In genomic region chr17:45584096-45584896, GRCm38 (mm10) we compare ENCODE assay signal across 7 mouse cellular contexts. TPM values are rescaled to one million over a fixed set of nuclear protein-coding genes. Genes with fewer than 3 reads are reported as not detected.
A peak's percentile ranks its signal among the peaks of the same experiment; 100 is the strongest.
DNase-seq lines count a peak whose midpoint lies in the region; ATAC-seq lines count a peak whose summit lies in the region.

No protein-coding gene starts in this region.

- 33% methylated on average over 12 of the region's 12 CpGs for WGBS in intestine, embryonic 14.5 days
- WGBS in stomach, embryonic 14.5 days = 40% methylated on average over 12 of the region's 12 CpGs

- H3K4me1 ChIP-seq in intestine, embryonic 14.5 days (replicated peaks; ENCODE audit: control insufficient read depth, insufficient read depth, low read length) = peaks cover 42% of the 10 kb centered on the region
- H3K4me1 ChIP-seq in stomach, embryonic 14.5 days (ENCODE audit: control insufficient read depth, insufficient read depth, low read length) = peaks cover 29% of the 10 kb centered on the region

- no peak overlapping the region for H3K9ac ChIP-seq in intestine, embryonic 14.5 days (ENCODE audit: low read length)
- no peak overlapping the region for H3K9ac ChIP-seq in stomach, embryonic 14.5 days (replicated peaks; ENCODE audit: low read depth, low read length)

- intact Hi-C loops in left cerebral cortex, postnatal 4 days (cut with DNase I) = loop anchor here (5.0 kb wide), 2 partner anchors 43 to 58 kb away; no protein-coding TSS in a partner anchor

- peak; percentile 93 for DNase-seq in adrenal gland, postnatal 10 days
- peak; percentile 65 to 75 for DNase-seq in cerebellum, postnatal 36 days
- peak; percentile 72 to 87 for DNase-seq in gastrocnemius, postnatal 4 days (ENCODE audit: low spot score in 2 of 2)
- DNase-seq in intestine, embryonic 14.5 days (ENCODE audit: low spot score) = no peak
- DNase-seq in left cerebral cortex, postnatal 4 days = peak; percentile 96

- H3K9me3 ChIP-seq in intestine, embryonic 14.5 days (ENCODE audit: control insufficient read depth, low read length) = peaks cover 4% of the 10 kb centered on the region; the same call in 1 of the 2 replicates
- no peaks in the 10 kb centered on the region for H3K9me3 ChIP-seq in stomach, embryonic 14.5 days (ENCODE audit: control insufficient read depth, low read depth, low read length)

- no peak overlapping the region for H3K4me3 ChIP-seq in intestine, embryonic 14.5 days (ENCODE audit: low read depth, low read length)
- no peak overlapping the region for H3K4me3 ChIP-seq in stomach, embryonic 14.5 days (ENCODE audit: low read depth, low read length)

- peaks cover 12% of the 10 kb centered on the region; the same call in 1 of the 2 replicates for H3K36me3 ChIP-seq in intestine, embryonic 14.5 days (ENCODE audit: control insufficient read depth, insufficient read depth, low read length)
- no peaks in the 10 kb centered on the region; the same call in 1 of the 2 replicates for H3K36me3 ChIP-seq in stomach, embryonic 14.5 days (ENCODE audit: control insufficient read depth, insufficient read depth, low read length)

- ATAC-seq in intestine, embryonic 14.5 days (replicated peaks; ENCODE audit: low FRiP score, low TSS enrichment, low read depth) = peak; percentile 3; the same call in 1 of the 2 replicates
- ATAC-seq in megakaryocyte progenitor cell, adult 5-6 weeks (replicated peaks; ENCODE audit: poor library complexity) = peak; percentile 15; the same call in 1 of the 2 replicates
- ATAC-seq in stomach, embryonic 14.5 days (ENCODE audit: insufficient number of reproducible peaks, insufficient read depth, low FRiP score, low read depth) = peak; percentile 10; the same call in 1 of the 2 replicates

- peak overlapping the region; percentile 32 for H3K4me2 ChIP-seq in intestine, embryonic 14.5 days (ENCODE audit: low read length)
- H3K4me2 ChIP-seq in stomach, embryonic 14.5 days (replicated peaks; ENCODE audit: low read depth, low read length) = no peak overlapping the region

- H3K27me3 ChIP-seq in intestine, embryonic 14.5 days (replicated peaks; ENCODE audit: control insufficient read depth, insufficient read depth, low read length) = no peaks in the 10 kb centered on the region
- no peaks in the 10 kb centered on the region for H3K27me3 ChIP-seq in stomach, embryonic 14.5 days (ENCODE audit: control insufficient read depth, insufficient read depth, low read length)

- peak overlapping the region; percentile 89 for H3K27ac ChIP-seq in intestine, embryonic 14.5 days (ENCODE audit: low read depth)
- peak overlapping the region; percentile 80 for H3K27ac ChIP-seq in stomach, embryonic 14.5 days (ENCODE audit: low read length)

RNA-seq across cellular contexts. Expression of gene Hsp90ab1, which starts 11.2 kb away (rescaled TPM):
- 1,000 to 10,000 TPM; 1,111 to 1,198 TPM for total RNA-seq in adrenal gland, postnatal 10 days (2021)
- 1,000 to 10,000 TPM; 1,179 to 1,260 TPM for total RNA-seq in gastrocnemius, postnatal 4 days (2021)
- polyA plus RNA-seq in intestine, embryonic 14.5 days (2014; fragmentation: Nextera tagmentation; extraction: Ambion mirVana) = 1,628 and 1,680 TPM in 2 replicates
- 1,000 to 10,000 TPM; 1,680 to 1,682 TPM for total RNA-seq in left cerebral cortex, postnatal 4 days (2021)
- 1,239 and 1,324 TPM in 2 replicates for total RNA-seq in megakaryocyte progenitor cell, adult 5-6 weeks (2015)
- total RNA-seq in megakaryocyte progenitor cell, adult 5-6 weeks (2017) = 2,380 and 2,713 TPM in 2 replicates
- polyA plus RNA-seq in stomach, embryonic 14.5 days (2014; fragmentation: Nextera tagmentation; extraction: Ambion mirVana) = 1,573 and 1,607 TPM in 2 replicates

RNA-seq across cellular contexts. Expression of gene Slc29a1, which starts 15.1 kb away (rescaled TPM):
- 100 to 1,000 TPM; 130 to 145 TPM for total RNA-seq in adrenal gland, postnatal 10 days (2021)
- total RNA-seq in gastrocnemius, postnatal 4 days (2021) = 100 to 1,000 TPM; 148 to 166 TPM
- 79.7 and 82.7 TPM in 2 replicates for polyA plus RNA-seq in intestine, embryonic 14.5 days (2014; fragmentation: Nextera tagmentation; extraction: Ambion mirVana)
- 10 to 100 TPM; 68.8 to 69.9 TPM for total RNA-seq in left cerebral cortex, postnatal 4 days (2021)
- total RNA-seq in megakaryocyte progenitor cell, adult 5-6 weeks (2015) = 43.5 and 67.7 TPM in 2 replicates
- total RNA-seq in megakaryocyte progenitor cell, adult 5-6 weeks (2017) = 64.1 and 64.3 TPM in 2 replicates
- 72.2 and 73.0 TPM in 2 replicates for polyA plus RNA-seq in stomach, embryonic 14.5 days (2014; fragmentation: Nextera tagmentation; extraction: Ambion mirVana)

RNA-seq across cellular contexts. Expression of gene Mymx, which starts 17.6 kb away (rescaled TPM):
- total RNA-seq in adrenal gland, postnatal 10 days (2021) = 1 to 10 TPM in 1 of 2 experiments, under 1 TPM in 1; 0.57 to 1.9 TPM
- total RNA-seq in gastrocnemius, postnatal 4 days (2021) = 10 to 100 TPM; 42.8 to 44.3 TPM
- 0.31 TPM in 1 of 2 replicates, not detected in the other for polyA plus RNA-seq in intestine, embryonic 14.5 days (2014; fragmentation: Nextera tagmentation; extraction: Ambion mirVana)
- not detected for total RNA-seq in left cerebral cortex, postnatal 4 days (2021)
- total RNA-seq in megakaryocyte progenitor cell, adult 5-6 weeks (2015) = not detected in 2 replicates
- not detected in 2 replicates for total RNA-seq in megakaryocyte progenitor cell, adult 5-6 weeks (2017)
- 0.36 and 0.55 TPM in 2 replicates for polyA plus RNA-seq in stomach, embryonic 14.5 days (2014; fragmentation: Nextera tagmentation; extraction: Ambion mirVana)

RNA-seq across cellular contexts. Expression of gene Slc35b2, which starts 20.6 kb away (rescaled TPM):
- 10 to 100 TPM; 65.9 TPM for total RNA-seq in adrenal gland, postnatal 10 days (2021)
- 10 to 100 TPM; 44.4 to 52.7 TPM for total RNA-seq in gastrocnemius, postnatal 4 days (2021)
- 136 and 146 TPM in 2 replicates for polyA plus RNA-seq in intestine, embryonic 14.5 days (2014; fragmentation: Nextera tagmentation; extraction: Ambion mirVana)
- 10 to 100 TPM; 39.2 to 40.2 TPM for total RNA-seq in left cerebral cortex, postnatal 4 days (2021)
- 80.2 and 85.9 TPM in 2 replicates for total RNA-seq in megakaryocyte progenitor cell, adult 5-6 weeks (2015)
- 84.9 and 120 TPM in 2 replicates for total RNA-seq in megakaryocyte progenitor cell, adult 5-6 weeks (2017)
- 117 and 120 TPM in 2 replicates for polyA plus RNA-seq in stomach, embryonic 14.5 days (2014; fragmentation: Nextera tagmentation; extraction: Ambion mirVana)

RNA-seq across cellular contexts. Expression of gene Nfkbie, which starts 28.8 kb away (rescaled TPM):
- 1 to 10 TPM; 4.4 to 6.2 TPM for total RNA-seq in adrenal gland, postnatal 10 days (2021)
- 1 to 10 TPM; 3.2 TPM for total RNA-seq in gastrocnemius, postnatal 4 days (2021)
- polyA plus RNA-seq in intestine, embryonic 14.5 days (2014; fragmentation: Nextera tagmentation; extraction: Ambion mirVana) = 3.7 and 4.0 TPM in 2 replicates
- total RNA-seq in left cerebral cortex, postnatal 4 days (2021) = 1 to 10 TPM; 2.4 to 2.7 TPM
- 5.7 and 7.0 TPM in 2 replicates for total RNA-seq in megakaryocyte progenitor cell, adult 5-6 weeks (2015)
- total RNA-seq in megakaryocyte progenitor cell, adult 5-6 weeks (2017) = 5.1 and 9.5 TPM in 2 replicates
- 3.7 and 4.2 TPM in 2 replicates for polyA plus RNA-seq in stomach, embryonic 14.5 days (2014; fragmentation: Nextera tagmentation; extraction: Ambion mirVana)

Comparison
In these comparisons a context has a peak if more than half of its experiments do, and no peak if none do; other contexts are left out.
1. RNA of gene Mymx, which starts 17.6 kb away (total RNA-seq): 42.8 to 44.3 TPM in gastrocnemius, postnatal 4 days; 0.57 to 1.9 TPM in adrenal gland, postnatal 10 days, not detected in left cerebral cortex, postnatal 4 days and not detected in megakaryocyte progenitor cell, adult 5-6 weeks; every median in the first group is over 10 times any median in the second.
2. Peak in every context shown above with its lines, with median percentiles within 50 percentile points of each other: ATAC-seq.